Mouse (Mus musculus): ENCODE results near the gene Tstd3. TPM values are rescaled to one million over a fixed set of nuclear protein-coding genes. Genes with fewer than 3 reads are reported as not detected.
A peak's percentile ranks its signal among the peaks of the same experiment; 100 is the strongest.
"Not testable (repeated sequence)": the region's sequence is repeated elsewhere in the genome, so short reads cannot be mapped to it uniquely, and the experiment has no call there.

Tstd3 gene
- polyA plus RNA-seq, 1 experiment from 2014 or later, result 12.5 TPM

- no peak for ATAC-seq
- ChIA-PET POLR2A (no interaction called here), CTCF (interaction anchor here (1.1 kb wide), 1 partner anchor 11 kb away, joined by 3 read pairs; no protein-coding TSS in a partner anchor)
- in situ Hi-C loops (cut with MboI; ENCODE audit: low pct_unique_long_range_greater_than_20kb), result loop anchor here (10.0 kb wide), 1 partner anchor 60 kb away; no protein-coding TSS in a partner anchor
- no peak for TF ChIP-seq CTCF (IDR thresholded peaks at IDR 0.05)
- H3K27me3 ChIP-seq, result no peaks in the 10 kb centered on the region
- DNase-seq (ENCODE audit: low read depth, low spot score), result no peak
Measured at GRCm38 (mm10) chr4:21755123-21755789, 11.8 kb downstream of the Tstd3 start.

GRCm38 (mm10) chr4:21745723-21746122 lies 21.3 kb downstream of the Tstd3 start:
- ChIA-PET CTCF (interaction anchor here (1.0 to 1.4 kb wide), 2 partner anchors 10 to 14 kb away, joined by 3 read pairs; no protein-coding TSS in a partner anchor), POLR2A (no interaction called here)
- in situ Hi-C loops (cut with MboI; ENCODE audit: low pct_unique_long_range_greater_than_20kb), result no loop called here
- no peak for ATAC-seq
- TF ChIP-seq CTCF (IDR thresholded peaks at IDR 0.05), result no peak
- H3K27me3 ChIP-seq, result no peaks in the 10 kb centered on the region
- no peak for DNase-seq (ENCODE audit: low read depth, low spot score)

GRCm38 (mm10) chr4:21744142-21744541 lies 22.9 kb downstream of the Tstd3 start:
- in situ Hi-C loops (cut with MboI; ENCODE audit: low pct_unique_long_range_greater_than_20kb); CTCF ChIA-PET; ATAC-seq; POLR2A ChIA-PET; H3K27me3 ChIP-seq; DNase-seq (ENCODE audit: low read depth, low spot score): not testable (repeated sequence)

GRCm38 (mm10) chr4:21739169-21739568 lies 27.8 kb downstream of the Tstd3 start:
- in situ Hi-C loops (cut with MboI; ENCODE audit: low pct_unique_long_range_greater_than_20kb), result no loop called here
- H3K27me3 ChIP-seq, result no peaks in the 10 kb centered on the region
- ChIA-PET POLR2A (no interaction called here), CTCF (interaction anchor here (1.5 kb wide), 1 partner anchor 10 kb away, joined by 3 read pairs; no protein-coding TSS in a partner anchor)
- DNase-seq (ENCODE audit: low read depth, low spot score), result no peak
- no peak for ATAC-seq
- no peak for TF ChIP-seq CTCF (IDR thresholded peaks at IDR 0.05)

- DNase-seq (ENCODE audit: low read depth, low spot score) (peak; percentile 42), ATAC-seq (peak; percentile 98)
- no peaks in the 10 kb centered on the region for H3K27me3 ChIP-seq
- in situ Hi-C loops (cut with MboI; ENCODE audit: low pct_unique_long_range_greater_than_20kb), result loop anchor here (10.0 kb wide), 1 partner anchor 87 kb away; no protein-coding TSS in a partner anchor
- TF ChIP-seq CTCF (IDR thresholded peaks at IDR 0.05), result no peak
- POLR2A ChIA-PET, result interaction anchor here (0.6 to 1.2 kb wide), 2 partner anchors 20 to 39 kb away, joined by 3 read pairs; partner anchors contain the start of genes Tstd3 and Usp45
- CTCF ChIA-PET, result interaction anchor here (1.0 to 2.1 kb wide), 4 partner anchors 9 to 86 kb away, joined by 3 to 8 read pairs (median 4); no protein-coding TSS in a partner anchor
Measured at GRCm38 (mm10) chr4:21727615-21728165, 39.3 kb downstream of the Tstd3 start, which contains the start of gene Ccnc. TSS of gene Ccnc (plus strand) at chr4:21727701.

- ATAC-seq (peak; percentile 60), DNase-seq (ENCODE audit: low read depth, low spot score) (no peak)
- ChIA-PET POLR2A (interaction anchor here (0.6 to 1.2 kb wide), 2 partner anchors 20 to 40 kb away, joined by 3 read pairs; partner anchors contain the start of genes Tstd3 and Usp45), CTCF (interaction anchor here (1.0 to 2.1 kb wide), 4 partner anchors 9 to 86 kb away, joined by 3 to 8 read pairs (median 4); no protein-coding TSS in a partner anchor)
- no peak for TF ChIP-seq CTCF (IDR thresholded peaks at IDR 0.05)
- H3K27me3 ChIP-seq, result no peaks in the 10 kb centered on the region
- in situ Hi-C loops (cut with MboI; ENCODE audit: low pct_unique_long_range_greater_than_20kb), result loop anchor here (10.0 kb wide), 1 partner anchor 88 kb away; no protein-coding TSS in a partner anchor
Measured at GRCm38 (mm10) chr4:21726912-21727614, 39.9 kb downstream of the Tstd3 start.

GRCm38 (mm10) chr4:21722752-21723334 lies 44.2 kb downstream of the Tstd3 start:
- peaks cover 7% of the 10 kb centered on the region for H3K27me3 ChIP-seq
- in situ Hi-C loops (cut with MboI; ENCODE audit: low pct_unique_long_range_greater_than_20kb), result loop anchor here (10.0 kb wide), 1 partner anchor 92 kb away; no protein-coding TSS in a partner anchor
- CTCF ChIA-PET, result no interaction called here
- DNase-seq (ENCODE audit: low read depth, low spot score) (no peak), ATAC-seq (no peak)
- POLR2A ChIA-PET, result no interaction called here
- no peak for TF ChIP-seq CTCF (IDR thresholded peaks at IDR 0.05)

GRCm38 (mm10) chr4:21712147-21712546 lies 54.9 kb downstream of the Tstd3 start:
- no peak for TF ChIP-seq CTCF (IDR thresholded peaks at IDR 0.05)
- ChIA-PET CTCF (interaction anchor here (1.1 kb wide), 1 partner anchor 21 kb away, joined by 5 read pairs; no protein-coding TSS in a partner anchor), POLR2A (no interaction called here)
- peaks cover 16% of the 10 kb centered on the region for H3K27me3 ChIP-seq
- ATAC-seq (peak; percentile 99), DNase-seq (ENCODE audit: low read depth, low spot score) (peak; percentile 88)
- in situ Hi-C loops (cut with MboI; ENCODE audit: low pct_unique_long_range_greater_than_20kb), result no loop called here

Other genes with a start within 250 kb of the Tstd3 start
- not detected for gene Prdm13, start 81.2 kb downstream of the Tstd3 start, polyA plus RNA-seq (2021)
- gene Ccnc, start 39.5 kb downstream of the Tstd3 start, polyA plus RNA-seq (2021), result 15.8 TPM
- 24.4 TPM for gene Usp45, start 56 bp downstream of the Tstd3 start, polyA plus RNA-seq (2021)
- gene Pnisr, start 80.4 kb upstream of the Tstd3 start, polyA plus RNA-seq (2021), result 48.3 TPM
- 7.3 TPM for gene Coq3, start 112.5 kb upstream of the Tstd3 start, polyA plus RNA-seq (2021)
- 10.8 TPM for gene Faxc, start 164.1 kb upstream of the Tstd3 start, polyA plus RNA-seq (2021)